Mouse (Mus musculus) cortical plate, adult 2 months (tissue): ENCODE results near the gene Slc37a2.

ENCODE experiments used
- CTCF ChIP-seq: fragments of 200-500 bp; IDR thresholded peaks from 2 replicates; pipeline ENCODE4 v1.5.1; 2011; ENCODE audit warnings: mild to moderate bottlenecking, control low read depth, low read length; ENCODE audit not compliant: insufficient read depth; ENCODE audit errors: extremely low read depth
- POLR2A ChIP-seq: fragments of 200-500 bp; IDR thresholded peaks from 2 replicates; pipeline ENCODE4 v1.6.1; 2011; ENCODE audit warnings: mild to moderate bottlenecking, low read length, control low read depth; ENCODE audit not compliant: insufficient read depth; ENCODE audit errors: extremely low read depth

DNA sequence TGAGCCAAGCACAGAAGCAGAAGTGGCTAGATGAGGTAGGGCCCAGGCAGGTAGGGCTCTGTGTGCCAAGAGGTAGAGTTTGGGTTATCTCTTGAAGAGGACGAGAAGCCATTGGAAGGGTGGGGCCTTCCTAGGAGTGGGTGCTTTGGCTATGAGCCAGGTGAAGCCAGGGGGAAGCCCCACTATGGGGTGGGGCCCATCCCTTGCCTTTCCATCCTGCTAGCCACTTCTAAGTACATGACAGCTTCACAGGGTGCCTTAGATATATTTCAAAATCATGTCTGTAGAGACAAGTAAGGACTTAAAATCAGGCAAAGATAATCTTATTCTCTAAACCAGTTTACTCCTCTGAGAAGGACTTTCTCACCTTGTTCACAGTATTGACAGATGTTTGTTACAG lies 10.9 kb downstream of the Slc37a2 start:
- TF ChIP-seq POLR2A (no peak), CTCF (no peak)
